Mouse (Mus musculus): Measurements from ENCODE around the gene Rbfox2.
"Not testable (repeated sequence)": the region's sequence is repeated elsewhere in the genome, so short reads cannot be mapped to it uniquely, and the experiment has no call there.

Rbfox2 gene

GRCm38 (mm10) chr15:77306547-77307261 is at the start of gene Rbfox2:
TSS of gene Rbfox2 (minus strand) at chr15:77307004.
- peak; percentile 64 for DNase-seq

- DNase-seq: no peak
Measured at GRCm38 (mm10) chr15:77356248-77356810, 49.5 kb upstream of the Rbfox2 start.

GRCm38 (mm10) chr15:77354848-77355551 is 48.2 kb upstream of the Rbfox2 start:
- DNase-seq: no peak

- no peak for DNase-seq
Measured at GRCm38 (mm10) chr15:77354496-77354847, 47.7 kb upstream of the Rbfox2 start.

- no peak for DNase-seq
Measured at GRCm38 (mm10) chr15:77353764-77354163, 47.0 kb upstream of the Rbfox2 start.

DNA sequence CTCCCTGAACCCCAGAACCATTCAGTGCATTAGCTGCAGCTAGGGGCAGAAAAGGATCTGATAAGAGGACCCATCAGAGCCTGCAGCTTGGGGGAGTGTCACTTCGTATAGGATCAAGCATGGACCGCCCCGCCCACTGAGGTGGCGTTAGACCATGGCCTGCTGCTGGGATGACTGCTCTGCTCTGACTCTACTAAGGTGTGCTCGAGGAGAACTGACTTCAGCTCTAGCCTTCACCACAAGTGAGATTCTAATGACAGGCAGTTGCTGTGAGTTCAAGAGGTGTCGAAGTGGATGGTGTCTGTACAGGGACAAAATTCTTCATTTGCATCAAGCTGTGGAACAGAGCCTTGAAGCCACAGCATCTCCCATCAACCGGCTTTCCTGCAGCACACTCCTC is 46.1 kb upstream of the Rbfox2 start:
- DNase-seq: no peak

GRCm38 (mm10) chr15:77350117-77350516 is 43.3 kb upstream of the Rbfox2 start:
- no peak for DNase-seq

- no peak for DNase-seq
Measured at GRCm38 (mm10) chr15:77348146-77348545, 41.3 kb upstream of the Rbfox2 start.

DNA sequence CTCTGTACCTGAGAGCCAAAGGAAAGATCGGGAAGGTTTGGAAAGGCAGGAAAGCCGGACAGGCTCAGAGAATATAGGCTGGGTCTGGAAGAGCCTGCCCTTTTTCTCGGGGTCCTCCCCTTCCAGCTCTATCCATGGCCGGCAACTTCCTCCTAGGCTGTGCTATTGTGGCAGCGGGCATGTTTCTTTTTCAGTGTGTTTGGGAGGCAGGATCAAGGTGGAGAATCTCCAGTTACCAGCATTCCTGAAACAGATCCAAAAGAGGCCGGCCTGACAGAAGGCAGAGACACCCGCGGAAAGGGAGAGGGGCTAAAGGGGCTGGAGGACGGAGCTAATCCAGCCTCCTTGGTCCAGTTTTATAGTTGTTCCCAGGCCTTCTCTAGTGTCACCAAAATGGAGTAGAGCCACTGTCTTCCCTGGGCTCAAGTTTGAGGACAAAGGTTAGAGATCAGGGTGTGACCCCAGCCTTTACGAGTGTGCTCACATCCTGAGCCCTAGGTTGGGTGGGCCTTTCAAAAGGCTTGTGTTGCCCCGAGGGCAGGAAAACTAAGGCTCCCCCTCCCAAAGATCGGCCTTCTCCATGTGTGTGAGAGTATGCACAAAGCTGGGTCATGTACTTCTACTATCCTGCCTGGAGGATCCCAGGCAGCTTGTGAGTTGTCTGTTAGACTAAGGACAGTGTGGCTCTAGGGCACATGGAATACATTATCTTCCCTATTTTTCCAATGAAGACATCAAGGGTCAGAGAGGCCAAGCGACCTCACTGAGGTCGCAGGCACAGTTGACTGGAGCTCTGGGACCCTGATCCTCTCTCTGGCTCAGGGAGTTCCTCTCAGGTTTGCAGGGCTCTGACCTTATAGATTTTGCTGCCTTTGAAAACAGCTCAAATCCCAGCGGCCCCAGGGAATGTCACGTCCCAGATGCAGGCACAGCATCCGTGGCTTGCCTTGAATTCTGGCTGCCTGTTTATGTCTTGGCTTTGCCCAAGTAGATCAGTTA is 37.6 kb upstream of the Rbfox2 start:
- no peak for DNase-seq

DNA sequence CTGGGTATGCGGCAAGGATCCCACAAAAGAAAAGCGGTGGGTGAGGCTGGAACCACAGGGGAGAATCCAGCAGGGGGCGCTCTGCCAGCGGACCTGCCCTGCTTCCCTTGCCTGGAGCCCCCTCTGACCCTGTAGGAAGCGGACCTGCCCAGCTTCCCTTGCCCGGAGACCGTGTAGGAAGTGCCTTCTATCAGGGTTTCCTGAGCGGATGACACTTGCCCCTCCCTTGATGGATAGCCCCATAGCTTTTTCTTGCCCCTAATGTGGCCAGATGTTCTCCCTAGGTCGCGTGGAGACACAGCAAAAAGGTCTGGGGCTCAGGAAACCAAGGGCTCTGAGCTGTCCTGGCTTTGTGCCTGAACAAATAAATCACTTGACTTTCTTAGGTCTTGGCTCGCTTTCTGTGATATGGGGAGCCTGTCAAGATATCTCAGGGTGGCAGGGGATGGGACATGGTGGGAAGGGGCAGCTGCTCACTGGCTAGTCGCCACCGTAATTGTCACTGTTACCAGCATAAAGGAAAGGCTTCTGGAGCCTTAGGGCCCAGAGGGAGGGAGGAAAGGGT is 36.8 kb upstream of the Rbfox2 start:
- peak; percentile 53 for DNase-seq

DNA sequence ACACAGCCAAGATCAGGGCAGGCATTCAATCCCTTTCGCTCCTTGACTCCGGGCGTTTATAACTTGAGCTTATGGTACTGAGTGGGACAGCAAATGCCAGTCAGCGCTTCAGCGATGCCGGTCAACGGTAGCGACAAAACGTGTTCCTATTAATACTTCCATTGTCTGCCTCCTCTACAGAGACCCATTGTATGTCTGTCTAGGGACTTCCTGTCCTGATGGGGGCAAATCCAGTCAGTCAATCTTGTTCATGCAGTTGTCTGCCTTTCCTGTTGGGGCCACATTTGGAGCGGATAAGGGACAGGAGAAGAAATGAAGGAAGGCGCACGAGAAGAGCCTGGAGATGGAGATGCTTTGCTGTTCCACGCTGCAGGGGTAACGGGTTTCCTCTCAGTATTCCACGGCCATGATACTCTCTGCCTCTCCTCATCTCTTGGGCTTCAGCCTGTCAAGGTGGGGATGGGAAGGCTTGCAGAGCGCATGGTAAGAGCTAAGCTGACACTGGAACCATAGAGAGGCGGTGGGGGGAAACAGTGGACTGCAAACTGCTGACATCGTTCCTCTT is 36.2 kb upstream of the Rbfox2 start:
- DNase-seq: no peak

DNA sequence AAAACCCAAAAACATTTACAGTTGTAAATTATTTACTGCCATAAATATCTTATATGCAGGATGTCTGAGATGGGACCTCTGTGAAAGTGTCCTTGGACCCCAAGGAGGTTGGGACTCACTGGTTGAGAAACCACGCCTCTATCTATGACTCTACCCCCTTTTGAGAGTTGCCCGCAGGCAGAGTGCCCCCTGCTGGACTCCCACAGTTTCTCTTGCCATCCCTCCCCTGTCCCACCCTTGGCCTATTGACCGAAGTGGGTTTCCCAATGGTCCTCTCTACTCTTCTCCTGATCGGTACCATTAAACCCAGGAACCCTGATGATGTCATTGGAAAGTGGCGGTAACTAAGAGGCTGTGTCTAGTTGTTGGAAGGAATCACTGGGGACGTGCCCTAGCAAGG is 35.2 kb upstream of the Rbfox2 start:
- DNase-seq: no peak

DNA sequence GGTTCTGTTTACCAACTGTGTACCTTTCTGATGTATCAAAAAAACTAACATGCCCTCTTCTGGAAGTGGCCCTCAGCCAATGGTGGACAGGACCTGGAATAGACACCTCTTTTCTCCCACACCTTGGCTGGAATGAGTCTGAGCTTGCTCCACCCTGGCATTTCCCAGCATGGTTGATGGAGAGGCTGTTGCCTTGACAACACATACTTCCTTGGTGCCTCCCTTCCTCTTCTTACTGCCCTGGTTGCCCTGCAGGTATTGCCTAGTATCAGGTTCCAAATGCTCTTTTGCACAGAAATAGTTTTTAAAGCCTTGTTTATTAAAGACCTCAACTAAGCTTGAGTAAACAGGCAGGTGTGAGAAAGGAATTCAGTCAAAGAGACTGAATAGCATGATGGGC is 33.8 kb upstream of the Rbfox2 start:
- DNase-seq: no peak

DNA sequence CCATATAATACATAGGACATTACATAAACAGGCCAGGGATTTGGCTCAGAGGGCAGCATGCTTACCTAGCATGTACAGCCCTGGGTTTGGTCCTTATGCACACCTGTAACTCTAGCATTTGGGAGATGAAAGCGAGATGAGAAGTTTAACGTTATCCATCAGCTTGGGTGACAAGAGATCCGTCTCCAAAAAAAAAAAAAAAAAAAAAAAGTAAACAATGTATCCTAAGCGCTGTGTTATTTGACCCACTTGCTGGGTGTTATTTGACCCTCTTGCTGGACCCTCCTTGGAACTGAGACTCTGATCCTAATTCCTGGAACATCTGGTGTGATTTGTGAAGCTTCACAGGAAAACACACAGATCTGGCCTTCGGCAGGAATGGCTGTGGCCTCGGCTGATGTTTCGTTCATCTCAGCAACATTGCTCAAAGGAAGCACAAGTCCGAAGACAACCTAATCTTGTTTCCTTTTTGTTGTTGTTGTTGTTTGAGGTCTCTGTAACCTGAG is 32.2 kb upstream of the Rbfox2 start:
- no peak for DNase-seq

DNA sequence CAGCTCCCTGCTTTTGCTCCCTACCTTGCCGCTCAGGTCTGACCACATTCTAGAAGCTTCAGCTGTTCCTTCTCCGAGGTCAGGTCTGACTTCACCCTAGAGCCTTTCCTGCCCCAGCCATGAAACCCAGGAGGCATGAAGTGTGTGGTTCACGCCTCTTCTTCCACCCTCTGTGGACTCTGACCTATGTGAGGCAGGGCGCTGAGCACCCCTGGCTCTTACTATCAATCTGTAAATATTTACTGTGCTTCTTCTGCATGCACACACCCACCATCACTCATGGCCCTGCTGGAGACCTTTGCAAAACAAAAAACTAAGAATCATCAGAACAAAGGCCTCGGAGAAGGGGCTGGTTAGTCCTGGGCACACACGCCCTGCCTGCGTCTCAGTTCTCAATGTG is 31.6 kb upstream of the Rbfox2 start:
- no peak for DNase-seq

GRCm38 (mm10) chr15:77337926-77338325 is 31.1 kb upstream of the Rbfox2 start:
- DNase-seq: no peak

DNA sequence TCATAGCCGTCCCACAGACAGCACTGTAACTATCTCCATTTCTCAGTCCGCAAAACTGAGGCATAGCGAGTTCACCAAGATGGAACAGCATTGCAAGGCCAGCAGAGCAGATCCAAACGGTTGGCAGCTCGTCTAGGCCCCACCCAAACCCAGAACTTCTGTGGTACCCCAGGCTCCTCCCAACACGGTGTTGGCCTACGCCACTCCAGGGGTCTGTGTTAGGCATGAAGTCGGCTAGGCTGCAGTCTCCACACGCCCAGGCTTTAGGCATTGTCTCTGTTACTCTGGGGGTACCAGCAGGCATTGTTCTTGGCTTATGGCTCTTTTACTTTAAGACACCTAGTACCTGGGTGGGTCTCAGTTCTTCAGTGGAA is 30.2 kb upstream of the Rbfox2 start:
- no peak for DNase-seq

GRCm38 (mm10) chr15:77336287-77336967 is 29.6 kb upstream of the Rbfox2 start:
- DNase-seq: peak; percentile 42

DNA sequence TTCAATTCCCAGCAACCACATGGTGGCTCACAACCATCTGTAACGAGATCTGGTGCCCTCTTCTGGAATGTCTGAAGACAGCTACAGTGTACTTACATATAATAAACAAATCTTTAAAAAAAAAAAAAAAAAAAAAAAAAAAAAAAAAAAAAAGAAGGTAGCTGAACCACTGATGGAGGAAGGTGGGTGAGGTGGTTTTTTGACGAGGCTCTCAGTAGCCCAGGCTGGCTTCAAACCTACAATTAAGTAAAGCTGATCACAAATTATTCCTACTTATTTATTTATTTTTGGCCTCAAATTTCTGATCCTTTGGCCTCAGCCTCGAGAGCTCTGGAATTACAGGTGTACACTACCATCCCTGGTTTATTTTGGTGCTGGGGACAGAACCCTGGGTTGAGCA is 28.4 kb upstream of the Rbfox2 start:
- DNase-seq: not testable (repeated sequence)

DNA sequence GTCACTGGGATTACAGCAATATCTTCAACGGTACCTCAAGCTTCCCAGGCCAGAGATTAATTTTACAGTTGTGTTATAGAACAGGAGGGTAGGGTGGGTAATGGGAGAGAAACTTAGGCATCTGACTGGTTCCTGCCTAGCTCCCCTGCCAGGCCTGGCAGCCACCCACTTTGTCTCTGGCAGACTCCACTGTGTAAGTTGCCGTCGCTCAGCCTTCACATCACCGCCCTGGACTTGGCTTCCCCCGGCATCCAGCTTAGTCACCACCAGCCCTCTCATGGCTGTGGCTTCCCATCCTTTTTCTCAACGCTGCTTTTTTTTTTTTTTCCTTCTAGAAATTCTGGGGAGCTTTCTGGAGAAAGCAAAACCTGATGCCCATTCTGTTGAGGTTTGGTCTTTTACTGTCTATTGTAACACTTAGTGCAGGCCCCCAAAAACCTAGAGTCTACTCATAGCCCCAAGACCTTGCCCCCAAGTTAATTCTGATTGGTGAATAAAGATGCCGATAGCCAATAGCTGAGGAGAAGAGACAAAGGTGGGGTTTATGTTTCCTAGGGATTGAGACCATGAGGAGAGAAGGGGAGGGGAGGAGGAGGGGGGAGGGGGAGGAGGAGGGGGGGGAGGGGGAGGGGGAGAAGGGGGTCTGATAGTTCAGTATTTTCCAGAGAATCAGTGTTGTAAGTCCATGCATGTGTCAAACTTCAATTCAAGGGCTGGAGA is 25.6 kb upstream of the Rbfox2 start:
- no peak for DNase-seq

DNA sequence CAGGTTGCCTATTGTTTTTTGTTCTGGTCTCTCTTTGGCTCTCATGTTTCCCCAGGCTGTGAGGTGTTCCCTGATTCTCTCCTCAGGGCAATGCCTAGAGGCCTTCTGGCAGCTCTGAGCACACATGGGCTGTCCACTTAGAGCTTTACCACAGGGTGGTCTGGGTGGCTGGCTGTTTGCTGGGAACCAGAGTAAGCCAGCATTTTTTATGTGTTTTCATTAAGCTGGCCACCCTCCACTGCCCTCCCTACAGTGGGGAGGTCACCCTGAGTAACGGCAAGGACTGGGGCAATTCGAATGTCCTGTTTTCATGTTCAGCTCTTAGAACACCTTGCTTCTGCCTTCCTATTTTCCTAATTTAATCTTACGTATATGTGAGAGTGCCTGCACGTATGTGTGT is 24.6 kb upstream of the Rbfox2 start:
- DNase-seq: no peak

Data from thymus, postnatal 14 days (tissue).